Mouse (Mus musculus) MEL (cell line): Measurements from ENCODE around the gene Sh2d6. TPM values are rescaled to one million over a fixed set of nuclear protein-coding genes. Genes with fewer than 3 reads are reported as not detected.

Experiments used
- DNase-seq: peaks from one replicate; pipeline ENCODE4 v3.0.0; 2011; ENCODE audit warnings: low read depth, low spot score
- H3K27ac ChIP-seq: 2 replicates; pipeline ENCODE4 v1.5.1; 2012; ENCODE audit warnings: low read depth, mild to moderate bottlenecking, control low read depth, low read length, moderate library complexity; ENCODE audit not compliant: control insufficient read depth
- H3K27me3 ChIP-seq, 2 experiments: fragments of 150-350 bp in 1 of 2; sonication (generic) in 1 of 2; 2 replicates each; pipeline ENCODE4 v1.6.1; 2012; ENCODE audit warnings: low read length in 2 of 2, mild to moderate bottlenecking in 2 of 2, improper control_type of control experiment in 1 of 2, moderate library complexity in 1 of 2; ENCODE audit not compliant: insufficient read depth in 2 of 2, control insufficient read depth in 1 of 2
- H3K36me3 ChIP-seq, 2 experiments: 2 replicates each; pipeline ENCODE4 v1.6.1; 2012 to 2014; ENCODE audit warnings: low read length in 2 of 2, improper control_type of control experiment in 1 of 2, inconsistent platforms in 1 of 2, mild to moderate bottlenecking in 1 of 2; ENCODE audit not compliant: insufficient read depth in 2 of 2, control insufficient read depth in 1 of 2
- H3K4me1 ChIP-seq, 2 experiments: fragments of 150-350 bp in 1 of 2; sonication (generic) in 1 of 2; 2 replicates each; pipeline ENCODE4 v1.6.1; 2012; ENCODE audit warnings: low read length in 2 of 2, improper control_type of control experiment in 1 of 2, mild to moderate bottlenecking in 1 of 2; ENCODE audit not compliant: insufficient read depth in 2 of 2, control insufficient read depth in 1 of 2
- H3K4me3 ChIP-seq, 2 experiments: fragments of 150-350 bp in 1 of 2; sonication (generic) in 1 of 2; 2 replicates each; pipeline ENCODE4 v1.5.1; 2012; ENCODE audit warnings: low read depth in 2 of 2, low read length in 2 of 2, mild to moderate bottlenecking in 2 of 2, moderate library complexity in 2 of 2, control low read depth in 1 of 2, improper control_type of control experiment in 1 of 2; ENCODE audit not compliant: control insufficient read depth in 1 of 2, insufficient read depth in 1 of 2
- H3K79me2 ChIP-seq: 2 replicates; pipeline ENCODE4 v1.6.1; 2012; ENCODE audit warnings: mild to moderate bottlenecking, low read length, moderate library complexity; ENCODE audit not compliant: control insufficient read depth, poor library complexity, insufficient read depth
- H3K9ac ChIP-seq: 2 replicates; pipeline ENCODE4 v1.6.1; 2012; ENCODE audit warnings: low read depth, mild to moderate bottlenecking, control low read depth, low read length, moderate library complexity; ENCODE audit not compliant: control insufficient read depth, poor library complexity, severe bottlenecking
- H3K9me3 ChIP-seq: fragments of 150-350 bp; sonication (generic); replicated peaks from 2 replicates; pipeline ENCODE4 v1.6.1; 2012; ENCODE audit warnings: mild to moderate bottlenecking, low read length, improper control_type of control experiment, moderate library complexity; ENCODE audit not compliant: insufficient read depth
- BHLHE40 ChIP-seq: IDR thresholded peaks from 2 replicates; pipeline ENCODE4 v1.6.1; 2012; ENCODE audit warnings: low read depth, mild to moderate bottlenecking, inconsistent platforms, low read length, improper control_type of control experiment, borderline replicate concordance
- CHD1 ChIP-seq: IDR thresholded peaks from 2 replicates; pipeline ENCODE4 v1.6.1; 2012; ENCODE audit warnings: low read depth, mild to moderate bottlenecking, inconsistent platforms, low read length, improper control_type of control experiment
- CHD2 ChIP-seq: IDR thresholded peaks from 2 replicates; pipeline ENCODE4 v1.6.1; 2011; ENCODE audit warnings: low read length, improper control_type of control experiment
- CTCF ChIP-seq, 3 experiments: IDR thresholded peaks in 2 of 3; conservative IDR thresholded peaks in 1 of 3; 2 replicates each; pipeline ENCODE4 v1.5.1; 2011 to 2012; ENCODE audit warnings: low read length in 3 of 3, low read depth in 2 of 3, mild to moderate bottlenecking in 2 of 3, improper control_type of control experiment in 1 of 3, inconsistent platforms in 1 of 3, mixed read lengths in 1 of 3, moderate library complexity in 1 of 3; ENCODE audit not compliant: control insufficient read depth in 1 of 3, insufficient read depth in 1 of 3, poor library complexity in 1 of 3, severe bottlenecking in 1 of 3
- ELF1 ChIP-seq: IDR thresholded peaks from 2 replicates; pipeline ENCODE4 v1.6.1; 2014; ENCODE audit warnings: low read depth, mild to moderate bottlenecking, inconsistent platforms, low read length, improper control_type of control experiment, moderate library complexity
- EP300 ChIP-seq, 2 experiments: IDR thresholded peaks; 2 replicates each; pipeline ENCODE4 v1.6.1; 2011; ENCODE audit warnings: improper control_type of control experiment in 2 of 2, low read length in 2 of 2, low read depth in 1 of 2, mild to moderate bottlenecking in 1 of 2
- ETS1 ChIP-seq: IDR thresholded peaks from 2 replicates; pipeline ENCODE4 v1.6.1; 2012; ENCODE audit warnings: low read depth, mild to moderate bottlenecking, inconsistent platforms, low read length, improper control_type of control experiment, moderate library complexity
- GATA1 ChIP-seq: IDR thresholded peaks from 2 replicates; pipeline ENCODE4 v1.6.1; 2011; ENCODE audit warnings: low read depth, low read length, improper control_type of control experiment
- HCFC1 ChIP-seq: IDR thresholded peaks from 2 replicates; pipeline ENCODE4 v1.6.1; 2012; ENCODE audit warnings: low read depth, mild to moderate bottlenecking, inconsistent platforms, low read length, improper control_type of control experiment, moderate library complexity
- JUND ChIP-seq: IDR thresholded peaks from 2 replicates; pipeline ENCODE4 v1.6.1; 2011; ENCODE audit warnings: low read depth, mild to moderate bottlenecking, improper control_type of control experiment, low read length
- KAT2A ChIP-seq: conservative IDR thresholded peaks from 2 replicates; pipeline ENCODE4 v1.6.1; 2012; ENCODE audit warnings: low read depth, low read length, improper control_type of control experiment, inconsistent platforms
- MAFK ChIP-seq: IDR thresholded peaks from 2 replicates; pipeline ENCODE4 v1.6.1; 2011; ENCODE audit warnings: low read depth, mild to moderate bottlenecking, low read length, improper control_type of control experiment, borderline replicate concordance
- MAX ChIP-seq: IDR thresholded peaks from 2 replicates; pipeline ENCODE4 v1.6.1; 2011; ENCODE audit warnings: low read length, improper control_type of control experiment
- MXI1 ChIP-seq: IDR thresholded peaks from 2 replicates; pipeline ENCODE4 v1.6.1; 2011; ENCODE audit warnings: mild to moderate bottlenecking, low read depth, low read length, improper control_type of control experiment
- MYC ChIP-seq: IDR thresholded peaks from 2 replicates; pipeline ENCODE4 v1.6.1; 2011; ENCODE audit warnings: low read depth, mild to moderate bottlenecking, low read length, improper control_type of control experiment, moderate library complexity
- NELFE ChIP-seq: IDR thresholded peaks from 2 replicates; pipeline ENCODE4 v1.6.1; 2011; ENCODE audit warnings: low read depth, low read length, improper control_type of control experiment
- POLR2A ChIP-seq, 2 experiments: IDR thresholded peaks; 2 replicates each; pipeline ENCODE4 v1.6.1; 2011 to 2012; ENCODE audit warnings: low read length in 2 of 2, mild to moderate bottlenecking in 2 of 2, control low read depth in 1 of 2, improper control_type of control experiment in 1 of 2, low read depth in 1 of 2, moderate library complexity in 1 of 2; ENCODE audit not compliant: control insufficient read depth in 1 of 2, insufficient read depth in 1 of 2, poor library complexity in 1 of 2
- RAD21 ChIP-seq: IDR thresholded peaks from 2 replicates; pipeline ENCODE4 v1.6.1; 2011; ENCODE audit warnings: mild to moderate bottlenecking, low read depth, low read length, improper control_type of control experiment
- RCOR1 ChIP-seq: IDR thresholded peaks from 2 replicates; pipeline ENCODE4 v1.6.1; 2012; ENCODE audit warnings: low read depth, mild to moderate bottlenecking, inconsistent platforms, low read length, improper control_type of control experiment
- SIN3A ChIP-seq: IDR thresholded peaks from 2 replicates; pipeline ENCODE4 v1.6.1; 2012; ENCODE audit warnings: low read length, improper control_type of control experiment, inconsistent platforms
- SMC3 ChIP-seq: IDR thresholded peaks from 2 replicates; pipeline ENCODE4 v1.6.1; 2011; ENCODE audit warnings: low read depth, low read length, improper control_type of control experiment
- TAL1 ChIP-seq: IDR thresholded peaks from 2 replicates; pipeline ENCODE4 v1.6.1; 2012; ENCODE audit warnings: mild to moderate bottlenecking, inconsistent platforms, low read length, moderate library complexity, mixed read lengths
- TBP ChIP-seq: IDR thresholded peaks from 2 replicates; pipeline ENCODE4 v1.8.0; 2011; ENCODE audit warnings: low read depth, low read length, improper control_type of control experiment
- UBTF ChIP-seq: IDR thresholded peaks from 2 replicates; pipeline ENCODE4 v1.6.1; 2012; ENCODE audit warnings: low read depth, mild to moderate bottlenecking, inconsistent platforms, low read length, improper control_type of control experiment, moderate library complexity, borderline replicate concordance; ENCODE audit not compliant: insufficient read depth
- USF1 ChIP-seq: IDR thresholded peaks from 2 replicates; pipeline ENCODE4 v1.6.1; 2014; ENCODE audit warnings: low read depth, mild to moderate bottlenecking, inconsistent platforms, low read length, improper control_type of control experiment, moderate library complexity
- USF2 ChIP-seq, 2 experiments: IDR thresholded peaks; 2 replicates each; pipeline ENCODE4 v1.6.1; 2011 to 2012; ENCODE audit warnings: improper control_type of control experiment in 2 of 2, low read length in 2 of 2, borderline replicate concordance in 1 of 2, inconsistent platforms in 1 of 2, low read depth in 1 of 2, mild to moderate bottlenecking in 1 of 2; ENCODE audit not compliant: insufficient read depth in 1 of 2
- polyA plus RNA-seq, 2 experiments: library from polyadenylated mRNA; stranded (reverse) in 1 of 2; unstranded in 1 of 2; fragments of >175 nt in 1 of 2; fragments of >200 nt in 1 of 2; gene quantifications; 2 replicates each; pipeline versions ENCODE4 v1.2.1 to v1.2.4; 2012; ENCODE audit warnings: low replicate concordance in 2 of 2, low read depth in 1 of 2; ENCODE audit not compliant: insufficient read length in 2 of 2, insufficient read depth in 1 of 2, missing spikeins in 1 of 2
- total RNA-seq: library from RNA; depleted of rRNA; stranded (reverse); fragments of 300-350 nt; gene quantifications from 2 replicates; pipeline ENCODE4 v1.2.3, GENCODE M21; 2012

Gene Sh2d6
- total and polyA plus RNA-seq, 3 experiments, result 0.17 TPM; not detected in 2

DNA sequence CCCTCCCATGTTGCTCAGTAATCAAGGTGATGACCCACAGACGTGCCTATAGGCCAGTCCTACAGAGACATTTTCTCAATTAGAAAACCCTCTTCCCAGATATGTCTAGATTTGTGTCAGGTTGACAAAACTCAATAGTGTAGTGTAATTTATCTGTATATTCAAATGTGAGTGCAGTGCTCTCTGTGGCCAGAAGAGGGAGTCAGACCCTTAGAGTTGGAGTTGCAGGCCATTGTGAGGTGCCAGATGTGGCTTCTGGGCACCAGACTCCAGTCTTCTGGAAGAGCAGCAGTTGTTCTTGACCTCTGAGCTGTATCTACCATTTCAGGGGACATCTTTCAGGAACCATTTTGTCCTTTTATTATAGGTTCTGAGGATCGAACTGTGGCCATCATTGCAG is 25.6 kb upstream of the Sh2d6 start:
- H3K9me3 ChIP-seq, result no peaks in the 10 kb centered on the region
- peaks cover 0 to 41% of the 10 kb centered on the region in 2 experiments; a peak in 2 of 4 replicates for H3K36me3 ChIP-seq
- TF ChIP-seq SMC3 (peak; percentile 16; the same call in 1 of the 2 replicates), RAD21 (peak; percentile 23; the same call in 1 of the 2 replicates), CTCF (IDR thresholded peaks at IDR 0.05 in 2 of 3, conservative IDR thresholded peaks at IDR 0.05 in 1 of 3; ENCODE audit: control insufficient read depth in 1 of 3, insufficient read depth in 1 of 3, low read depth in 2 of 3, low read length in 3 of 3, poor library complexity in 1 of 3, severe bottlenecking in 1 of 3) (peak; percentile 39 to 57 (median 52)), POLR2A (IDR thresholded peaks at IDR 0.05; ENCODE audit: control insufficient read depth in 1 of 2, insufficient read depth in 1 of 2, low read depth in 1 of 2, low read length in 2 of 2, poor library complexity in 1 of 2) (no peak)
- H3K4me3 ChIP-seq, result no peak overlapping the region
- H3K79me2 ChIP-seq, result peaks cover 23% of the 10 kb centered on the region
- peak; percentile 43 for DNase-seq
- H3K27me3 ChIP-seq, result no peaks in the 10 kb centered on the region
- peaks cover 25 to 63% of the 10 kb centered on the region in 2 experiments for H3K4me1 ChIP-seq
- peak overlapping the region; percentile 93 for H3K27ac ChIP-seq
- no peak overlapping the region for H3K9ac ChIP-seq

DNA sequence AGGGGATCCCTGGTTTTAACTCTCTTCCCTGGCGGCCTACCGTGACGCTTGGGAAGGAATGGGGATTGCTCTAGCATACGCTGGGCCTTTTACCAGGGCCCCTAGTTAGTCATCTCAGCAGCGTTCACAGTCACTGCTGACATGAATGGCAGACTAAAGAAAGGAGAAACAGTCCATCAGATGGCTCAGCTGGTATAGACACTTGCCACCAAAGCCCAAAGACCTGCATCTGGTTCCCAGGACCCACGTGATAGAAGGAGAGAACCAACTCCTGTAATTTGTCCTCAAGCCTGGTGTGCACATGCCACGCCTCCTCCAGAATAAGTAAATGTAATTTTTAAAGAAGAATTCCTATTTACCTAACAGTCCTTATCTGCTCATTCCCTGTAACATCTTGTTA is 23.9 kb upstream of the Sh2d6 start:
- TF ChIP-seq MYC, result peak; percentile 88
- TF ChIP-seq CHD1, result no peak
- TF ChIP-seq USF2 (IDR thresholded peaks at IDR 0.05; ENCODE audit: borderline replicate concordance in 1 of 2, insufficient read depth in 1 of 2, low read depth in 1 of 2, low read length in 2 of 2), result peak in 1 of 2 experiments; percentile 50; a peak in 1 of 4 replicates
- peak; percentile 88 for TF ChIP-seq USF1
- peak; percentile 26; a peak in 1 of 4 replicates for TF ChIP-seq EP300 (IDR thresholded peaks at IDR 0.05; ENCODE audit: low read depth in 1 of 2, low read length in 2 of 2)
- peak; percentile 43; the same call in 1 of the 2 replicates for TF ChIP-seq SIN3A
- peak; percentile 47; the same call in 1 of the 2 replicates for TF ChIP-seq RCOR1
- no peak for TF ChIP-seq MAFK
- peak; percentile 57; the same call in 1 of the 2 replicates for TF ChIP-seq NELFE
- TF ChIP-seq UBTF, result no peak
- TF ChIP-seq JUND, result no peak
- no peak for TF ChIP-seq CTCF (IDR thresholded peaks at IDR 0.05 in 2 of 3, conservative IDR thresholded peaks at IDR 0.05 in 1 of 3; ENCODE audit: control insufficient read depth in 1 of 3, insufficient read depth in 1 of 3, low read depth in 2 of 3, low read length in 3 of 3, poor library complexity in 1 of 3, severe bottlenecking in 1 of 3)
- TF ChIP-seq MAX, result peak; percentile 88
- TF ChIP-seq TBP, result peak; percentile 78
- peak; percentile 15; the same call in 1 of the 2 replicates for TF ChIP-seq HCFC1
- no peak for TF ChIP-seq KAT2A
- TF ChIP-seq CHD2, result no peak
- TF ChIP-seq MXI1, result peak; percentile 88
- peak in 1 of 2 experiments; percentile 60; a peak in 2 of 4 replicates for TF ChIP-seq POLR2A (IDR thresholded peaks at IDR 0.05; ENCODE audit: control insufficient read depth in 1 of 2, insufficient read depth in 1 of 2, low read depth in 1 of 2, low read length in 2 of 2, poor library complexity in 1 of 2)
- 0 out of 2 replicates have a peak, but pooled peaks have one; percentile 14 for TF ChIP-seq TAL1
- no peak for TF ChIP-seq ELF1
- 0 out of 2 replicates have a peak, but pooled peaks have one; percentile 31 for TF ChIP-seq BHLHE40
- TF ChIP-seq GATA1, result peak; percentile 38
- peak; percentile 63 for TF ChIP-seq ETS1
- TF ChIP-seq, all 39 proteins: peak for 16
- DNase-seq, result peak; percentile 81
- peak overlapping the region; percentile 39 to 63 for H3K4me3 ChIP-seq
- peaks cover 17 to 46% of the 10 kb centered on the region in 2 experiments for H3K4me1 ChIP-seq
- peak overlapping the region; percentile 95 for H3K27ac ChIP-seq
- peaks cover 0 to 26% of the 10 kb centered on the region in 2 experiments; a peak in 2 of 4 replicates for H3K36me3 ChIP-seq
- H3K79me2 ChIP-seq, result peaks cover 13% of the 10 kb centered on the region
- peak overlapping the region; percentile 78 for H3K9ac ChIP-seq
- no peaks in the 10 kb centered on the region for H3K27me3 ChIP-seq
- H3K9me3 ChIP-seq, result no peaks in the 10 kb centered on the region
